Mouse (Mus musculus) kidney, embryonic 15.5 days (tissue): ENCODE results near the gene Ttc8. TPM values are rescaled to one million over a fixed set of nuclear protein-coding genes. Genes with fewer than 3 reads are reported as not detected.

Experiments
- ATAC-seq: fragments of 200-750 bp; cut with Nextera tagmentation; replicated peaks from 2 replicates; pipeline ENCODE4 v1.8.0; 2017; ENCODE audit warnings: moderate TSS enrichment; ENCODE audit not compliant: low FRiP score
- H3K27ac ChIP-seq: fragments of 300-500 bp; sonication (generic); 2 replicates; pipeline ENCODE4 v1.5.1; 2015; ENCODE audit warnings: mild to moderate bottlenecking, inconsistent platforms
- H3K27me3 ChIP-seq: fragments of 300-500 bp; sonication (generic); 2 replicates; pipeline ENCODE4 v1.6.1; 2015; ENCODE audit warnings: inconsistent platforms
- H3K36me3 ChIP-seq: fragments of 300-500 bp; sonication (generic); 2 replicates; pipeline ENCODE4 v1.6.1; 2015; ENCODE audit warnings: inconsistent platforms
- H3K4me1 ChIP-seq: fragments of 300-500 bp; sonication (generic); 2 replicates; pipeline ENCODE4 v1.6.1; 2015; ENCODE audit warnings: inconsistent platforms
- H3K4me2 ChIP-seq: fragments of 300-500 bp; sonication (generic); 2 replicates; pipeline ENCODE4 v1.6.1; 2015; ENCODE audit warnings: moderate library complexity, mild to moderate bottlenecking, inconsistent platforms
- H3K4me3 ChIP-seq: fragments of 300-500 bp; sonication (generic); replicated peaks from 2 replicates; pipeline ENCODE4 v1.5.1; 2015; ENCODE audit warnings: mild to moderate bottlenecking, inconsistent platforms
- H3K9ac ChIP-seq: fragments of 300-500 bp; sonication (generic); 2 replicates; pipeline ENCODE4 v1.6.1; 2015; ENCODE audit warnings: mild to moderate bottlenecking, inconsistent platforms
- H3K9me3 ChIP-seq: fragments of 300-500 bp; sonication (generic); replicated peaks from 2 replicates; pipeline ENCODE4 v1.6.1; 2016; ENCODE audit warnings: inconsistent platforms
- WGBS: fragments of 180-500 bp; shearing (Covaris S2); methylation state at CpG from one replicate; pipeline ENCODE4 v1.1.7; 2015; ENCODE audit warnings: mixed read lengths; 5-methylcytosine and 5-hydroxymethylcytosine counted together
- polyA plus RNA-seq: library from polyadenylated mRNA; unstranded; fragments of >200 nt; fragmentation: Nextera tagmentation; extraction: Ambion mirVana; gene quantifications from 2 replicates; pipeline ENCODE4 v1.2.1, GENCODE M21; 2015

Gene Ttc8
- 32.6 TPM in 2 replicates for polyA plus RNA-seq

DNA sequence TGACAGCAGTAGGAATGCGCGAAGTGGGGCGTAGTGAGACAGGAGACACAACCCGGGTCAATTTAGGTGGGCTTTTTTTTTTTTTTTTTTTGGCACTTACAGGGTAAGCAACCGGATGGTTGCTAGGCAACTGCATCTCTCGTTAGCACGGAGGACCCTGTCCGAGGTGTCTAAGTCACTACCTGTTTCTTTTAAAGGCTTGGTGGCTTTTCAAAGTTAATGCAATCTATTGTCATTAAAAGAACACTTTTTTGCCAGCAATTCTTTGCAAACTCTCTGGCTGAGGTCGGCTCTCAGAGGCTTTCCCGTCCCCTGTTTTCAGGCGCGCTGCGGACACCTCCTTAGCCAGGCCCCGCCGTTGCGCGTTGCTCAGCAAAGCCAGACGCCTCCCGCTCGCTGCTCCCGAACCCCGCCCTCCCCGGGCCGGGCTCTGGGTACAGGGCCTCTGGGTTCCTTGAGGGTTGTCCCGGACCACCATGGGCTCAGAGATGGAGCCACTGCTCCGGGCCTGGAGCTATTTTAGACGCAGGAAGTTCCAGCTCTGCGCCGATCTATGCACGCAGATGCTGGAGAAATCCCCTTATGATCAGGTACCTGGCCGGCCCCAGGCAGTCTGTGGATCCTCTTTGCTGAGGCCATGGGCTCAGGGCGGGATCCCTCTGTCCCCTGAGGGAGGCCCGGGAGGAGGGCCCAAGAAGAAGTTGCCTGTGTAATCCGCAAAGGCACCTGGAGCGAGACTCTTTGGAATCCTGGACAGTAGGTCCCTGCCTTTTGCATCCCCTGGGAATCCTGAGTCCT lies at the start of gene Ttc8:
TSS of gene Ttc8 (plus strand) at position 381 of the 798 bp plus-strand sequence.
- Histone ChIP-seq H3K4me2 (peak within 1 kb of the TSS; percentile 72), H3K9ac (peak within 1 kb of the TSS; percentile 74), H3K4me1 (peaks cover 8% of the 10 kb centered on the region; the same call in 1 of the 2 replicates), H3K27me3 (peaks cover 8% of the 10 kb centered on the region), H3K4me3 (peak within 1 kb of the TSS; percentile 73), H3K27ac (peak within 1 kb of the TSS; percentile 73), H3K9me3 (no peaks in the 10 kb centered on the region), H3K36me3 (no peaks in the 10 kb centered on the region)
- ATAC-seq: peak; percentile 100
- under 1% methylated on average over 35 of the region's 35 CpGs for WGBS

DNA sequence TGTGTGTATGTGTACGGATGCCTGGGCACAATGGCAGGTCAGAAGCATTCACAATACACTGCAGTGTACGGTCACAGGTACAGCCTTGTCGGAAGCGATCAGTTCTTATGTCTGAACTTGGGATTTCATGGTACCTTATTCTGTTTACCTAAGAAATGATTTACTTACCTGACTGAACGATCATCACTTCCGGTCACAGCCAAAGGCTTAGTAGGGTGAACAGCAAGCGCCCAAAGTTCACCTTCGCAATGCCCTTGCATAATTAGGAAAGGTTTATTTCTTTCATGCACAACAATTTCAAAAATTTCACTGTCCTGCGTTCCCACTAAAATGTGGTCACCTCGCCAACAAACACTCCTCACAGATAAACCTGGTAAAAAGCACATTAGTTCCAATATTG lies 47.5 kb upstream of the Ttc8 start:
- no peak for ATAC-seq
- H3K27me3 ChIP-seq: no peaks in the 10 kb centered on the region
- 91% methylated on average over 10 of the region's 10 CpGs for WGBS

DNA sequence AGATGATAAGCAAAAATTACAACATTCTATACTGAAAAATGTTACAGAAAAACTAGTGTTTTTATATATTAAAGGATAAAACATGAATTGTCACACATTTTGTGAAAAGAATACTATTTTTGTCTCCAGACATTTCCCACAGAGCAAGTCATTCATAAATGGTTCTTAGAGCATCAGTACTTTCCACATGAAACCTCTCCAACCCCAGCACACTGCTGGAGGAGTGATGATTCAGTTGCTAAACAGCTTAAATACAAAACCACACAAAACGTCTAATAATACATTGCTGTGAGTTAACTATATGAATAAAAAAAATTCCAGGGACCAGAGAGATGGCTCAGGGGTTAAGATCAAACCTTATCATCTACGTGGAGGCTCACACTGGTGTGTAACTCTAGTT lies 45.2 kb upstream of the Ttc8 start:
- Histone ChIP-seq H3K36me3 (no peaks in the 10 kb centered on the region), H3K9ac (no peak overlapping the region), H3K27ac (no peak overlapping the region), H3K4me3 (no peak overlapping the region), H3K4me1 (no peaks in the 10 kb centered on the region), H3K27me3 (no peaks in the 10 kb centered on the region), H3K4me2 (no peak overlapping the region), H3K9me3 (no peaks in the 10 kb centered on the region)
- ATAC-seq: no peak
- WGBS: 70% methylated on average over 2 of the region's 2 CpGs

More for the DNA sequence above, 47.5 kb upstream of the Ttc8 start:
- Histone ChIP-seq H3K4me1 (no peaks in the 10 kb centered on the region), H3K9ac (no peak overlapping the region), H3K4me2 (no peak overlapping the region), H3K9me3 (no peaks in the 10 kb centered on the region), H3K27ac (no peak overlapping the region), H3K36me3 (no peaks in the 10 kb centered on the region), H3K4me3 (no peak overlapping the region)

DNA sequence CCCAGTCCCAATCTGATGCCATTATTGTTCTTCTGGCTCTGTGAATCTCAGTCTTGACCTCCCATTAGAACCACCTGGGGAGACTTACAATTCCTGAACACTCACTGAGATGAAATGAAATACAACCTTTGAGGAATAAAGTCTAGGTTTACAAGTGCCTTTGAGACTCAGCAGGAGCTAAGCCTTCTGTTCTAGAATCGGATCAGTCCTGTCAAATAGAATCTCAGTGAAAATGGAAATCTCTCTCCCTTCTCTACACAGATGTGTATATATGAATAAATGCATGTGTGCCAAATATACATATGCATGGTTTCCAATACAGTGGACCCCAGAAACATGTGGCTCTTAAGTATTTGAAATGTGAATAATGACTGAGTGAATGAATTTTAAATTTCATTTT lies 41.7 kb upstream of the Ttc8 start:
- 63% methylated on average over 1 of the region's 1 CpGs for WGBS

DNA sequence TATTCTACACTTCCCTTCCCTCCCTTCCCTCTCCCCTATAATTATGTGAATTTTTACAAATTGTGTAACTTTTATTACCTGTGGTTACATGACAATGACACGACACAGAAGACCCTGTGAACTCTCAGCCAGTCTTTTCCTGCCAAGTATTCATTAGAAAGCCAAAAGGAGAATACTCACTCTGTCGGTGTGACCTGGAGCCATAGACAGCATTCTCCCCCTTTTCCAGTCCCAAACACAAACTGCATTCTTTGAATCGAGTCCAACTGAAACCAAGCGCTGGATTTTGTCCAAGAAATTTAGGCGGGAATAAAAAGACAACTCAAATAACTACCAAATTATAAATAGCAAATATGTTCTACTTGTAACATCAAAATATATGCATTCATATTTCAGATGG lies 38.6 kb upstream of the Ttc8 start:
- H3K9ac ChIP-seq: no peak overlapping the region
- no peaks in the 10 kb centered on the region for H3K36me3 ChIP-seq
- no peaks in the 10 kb centered on the region for H3K4me1 ChIP-seq
- no peak for ATAC-seq
- WGBS: 52% methylated on average over 5 of the region's 5 CpGs
- H3K4me2 ChIP-seq: no peak overlapping the region
- H3K27me3 ChIP-seq: no peaks in the 10 kb centered on the region
- no peaks in the 10 kb centered on the region for H3K9me3 ChIP-seq
- H3K4me3 ChIP-seq: no peak overlapping the region
- H3K27ac ChIP-seq: no peak overlapping the region

More for the DNA sequence above, 41.7 kb upstream of the Ttc8 start:
- H3K9ac ChIP-seq: no peak overlapping the region
- no peak overlapping the region for H3K4me3 ChIP-seq
- ATAC-seq: no peak
- no peaks in the 10 kb centered on the region for H3K9me3 ChIP-seq
- no peaks in the 10 kb centered on the region for H3K4me1 ChIP-seq
- H3K36me3 ChIP-seq: no peaks in the 10 kb centered on the region
- H3K27ac ChIP-seq: no peak overlapping the region
- H3K4me2 ChIP-seq: no peak overlapping the region
- H3K27me3 ChIP-seq: no peaks in the 10 kb centered on the region

DNA sequence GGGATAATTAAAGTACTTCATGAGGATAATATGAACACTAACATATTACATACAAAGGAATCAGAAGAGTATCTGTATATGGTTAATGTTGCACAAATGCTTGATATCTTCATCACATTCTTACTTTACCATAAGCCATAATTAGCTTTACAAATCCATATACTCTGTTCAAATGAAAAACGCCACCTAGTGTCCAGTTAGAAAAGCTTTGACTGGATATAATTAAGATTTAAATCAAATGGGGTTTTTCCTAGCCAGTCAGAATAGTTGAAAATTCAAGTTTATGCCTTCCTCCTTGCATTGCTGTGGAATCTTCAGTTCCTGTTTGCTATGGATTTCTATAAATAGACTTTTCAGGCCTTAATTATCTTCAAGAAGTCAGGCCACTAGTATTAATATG lies 35.9 kb upstream of the Ttc8 start:
- Histone ChIP-seq H3K4me3 (no peak overlapping the region), H3K27me3 (no peaks in the 10 kb centered on the region), H3K36me3 (no peaks in the 10 kb centered on the region), H3K9me3 (no peaks in the 10 kb centered on the region), H3K27ac (no peak overlapping the region), H3K9ac (no peak overlapping the region), H3K4me1 (no peaks in the 10 kb centered on the region), H3K4me2 (no peak overlapping the region)
- no peak for ATAC-seq
- 2% methylated on average over 1 of the region's 1 CpGs for WGBS

DNA sequence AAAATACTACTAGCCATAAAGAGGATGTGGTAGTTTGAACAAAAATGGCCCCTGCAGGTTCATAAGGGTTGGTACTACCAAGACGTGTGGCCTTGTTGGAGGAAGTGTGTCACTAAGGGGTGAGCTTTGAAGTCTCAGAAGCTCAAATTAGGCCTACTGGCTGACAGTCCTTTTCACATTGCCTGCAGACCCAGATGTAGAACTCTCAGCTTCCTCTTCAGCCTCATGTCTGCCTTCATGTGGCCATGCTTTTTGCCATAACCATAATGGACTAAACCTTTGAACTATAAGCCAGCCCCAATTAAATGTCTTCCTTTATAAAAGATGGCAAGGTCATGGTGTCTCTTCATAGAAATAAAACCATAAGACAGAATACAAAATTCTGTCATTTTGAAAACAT lies 23.6 kb upstream of the Ttc8 start:
- Histone ChIP-seq H3K4me3 (no peak overlapping the region), H3K36me3 (no peaks in the 10 kb centered on the region), H3K27ac (no peak overlapping the region), H3K27me3 (peaks cover 22% of the 10 kb centered on the region), H3K4me1 (peaks cover 5% of the 10 kb centered on the region; the same call in 1 of the 2 replicates), H3K9me3 (no peaks in the 10 kb centered on the region), H3K9ac (no peak overlapping the region), H3K4me2 (no peak overlapping the region)
- WGBS: 53% methylated on average over 1 of the region's 1 CpGs
- no peak for ATAC-seq

DNA sequence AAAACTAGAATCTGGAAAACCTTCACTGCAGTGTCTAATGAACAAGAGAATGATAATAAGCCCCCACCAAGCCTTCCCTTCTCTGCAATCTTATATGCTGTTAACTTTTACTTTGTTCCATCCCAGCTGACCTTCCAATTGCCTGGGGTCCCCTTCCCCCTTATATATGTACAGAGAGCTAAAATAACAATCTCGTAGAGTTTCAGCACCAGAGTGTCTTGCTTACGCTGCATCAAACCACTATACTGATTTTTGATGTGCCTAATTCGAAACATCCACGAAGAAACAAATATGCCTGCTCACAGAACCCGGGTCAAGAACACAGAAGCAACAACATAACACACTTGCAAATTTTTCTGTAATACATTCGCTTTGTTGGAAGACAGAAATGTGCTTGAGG lies 20.7 kb upstream of the Ttc8 start:
- Histone ChIP-seq H3K9me3 (no peaks in the 10 kb centered on the region), H3K9ac (no peak overlapping the region), H3K36me3 (no peaks in the 10 kb centered on the region), H3K27me3 (peaks cover 22% of the 10 kb centered on the region), H3K27ac (no peak overlapping the region), H3K4me2 (no peak overlapping the region), H3K4me3 (peak overlapping the region; percentile 84; the same call in 1 of the 2 replicates), H3K4me1 (peaks cover 5% of the 10 kb centered on the region; the same call in 1 of the 2 replicates)
- ATAC-seq: no peak
- 74% methylated on average over 6 of the region's 6 CpGs for WGBS

DNA sequence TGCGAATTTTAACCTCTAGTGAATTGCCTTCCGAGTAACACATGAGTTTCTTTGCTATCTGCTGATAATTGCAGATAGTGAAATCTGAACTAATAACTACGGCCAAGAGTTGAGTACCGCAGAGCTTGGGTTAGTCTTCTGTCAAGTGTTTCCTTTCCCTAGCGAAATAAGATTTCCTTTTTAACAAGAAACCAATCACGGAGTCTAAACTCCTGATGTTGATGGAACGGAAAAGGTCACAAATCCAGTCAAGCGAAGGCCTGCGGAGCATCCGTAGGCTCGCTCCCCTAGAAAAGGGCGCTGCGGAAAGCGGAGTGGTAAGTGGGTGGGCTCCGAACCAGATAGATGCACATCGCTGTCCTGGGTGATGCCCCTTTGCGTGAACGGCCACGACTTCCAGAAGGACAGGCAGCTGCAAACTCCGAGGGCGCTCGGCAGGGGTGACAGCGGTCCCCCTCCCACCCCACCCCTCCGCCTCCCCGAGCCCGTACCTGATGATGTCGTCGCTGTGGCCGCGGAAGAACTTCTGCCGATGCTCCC lies 20.0 kb upstream of the Ttc8 start:
- Histone ChIP-seq H3K27me3 (peaks cover 22% of the 10 kb centered on the region), H3K27ac (no peak overlapping the region), H3K9me3 (no peaks in the 10 kb centered on the region), H3K36me3 (no peaks in the 10 kb centered on the region), H3K4me1 (peaks cover 5% of the 10 kb centered on the region; the same call in 1 of the 2 replicates), H3K9ac (peak overlapping the region; percentile 55), H3K4me2 (peak overlapping the region; percentile 94), H3K4me3 (peak overlapping the region; percentile 84)
- no peak; the same call in none of the 2 replicates for ATAC-seq
- 3% methylated on average over 31 of the region's 31 CpGs for WGBS

DNA sequence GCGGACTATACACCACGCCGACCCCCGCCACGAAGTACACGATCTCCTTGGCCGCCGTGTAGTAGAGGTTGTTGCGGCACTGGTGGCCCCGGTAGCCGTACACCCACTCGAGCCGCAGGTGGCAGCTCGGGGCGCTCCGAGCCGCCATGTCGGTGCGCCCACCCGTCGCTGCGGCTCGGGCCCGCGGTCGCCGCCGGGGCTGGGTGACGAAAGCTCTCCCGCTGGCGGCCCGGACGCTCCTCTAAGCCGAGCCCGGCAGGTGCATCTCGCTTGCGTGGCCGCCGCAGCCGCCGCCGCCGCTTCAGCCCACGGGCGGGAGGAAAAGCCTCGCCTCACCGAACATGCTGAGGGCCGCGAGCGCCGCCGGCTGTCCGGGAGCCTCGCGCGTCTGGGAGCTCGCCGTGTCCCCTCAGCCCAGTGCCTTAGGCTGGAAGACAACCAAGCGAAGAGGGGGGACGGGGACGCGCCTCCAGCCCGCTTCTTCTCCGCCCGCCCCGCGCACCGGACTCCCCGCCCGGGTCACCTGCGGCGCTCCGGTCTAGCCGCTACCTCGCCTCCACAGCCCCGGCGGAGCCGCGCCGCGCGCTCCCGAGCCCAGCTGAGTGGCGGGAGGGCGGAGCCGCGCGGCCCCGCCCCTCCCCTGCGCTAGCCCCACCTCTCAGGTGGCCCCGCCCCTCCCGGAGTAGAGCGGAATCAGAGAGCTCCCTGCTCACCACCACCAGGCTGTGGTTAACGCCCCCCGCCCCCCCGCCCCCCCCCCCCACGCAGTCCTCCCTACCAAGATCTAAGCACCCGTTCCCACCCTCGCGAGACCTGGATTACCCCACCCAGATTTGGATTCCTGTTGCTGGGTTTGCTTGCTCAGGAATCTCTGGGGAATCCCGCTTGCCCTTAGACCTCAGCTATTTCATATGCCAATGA lies 19.2 kb upstream of the Ttc8 start, which contains the start of gene Eml5:
TSS of gene Eml5 (minus strand) at position 604 of the 921 bp plus-strand sequence.
- H3K36me3 ChIP-seq: no peaks in the 10 kb centered on the region
- under 1% methylated on average over 69 of the region's 101 CpGs for WGBS
- peak within 1 kb of the TSS; percentile 55 for H3K9ac ChIP-seq
- H3K9me3 ChIP-seq: no peaks in the 10 kb centered on the region
- ATAC-seq: peak; percentile 95
- H3K27ac ChIP-seq: no peak within 1 kb of the TSS
- H3K4me1 ChIP-seq: peaks cover 5% of the 10 kb centered on the region; the same call in 1 of the 2 replicates
- H3K4me3 ChIP-seq: peak within 1 kb of the TSS; percentile 84
- peaks cover 22% of the 10 kb centered on the region for H3K27me3 ChIP-seq
- H3K4me2 ChIP-seq: peak within 1 kb of the TSS; percentile 94

DNA sequence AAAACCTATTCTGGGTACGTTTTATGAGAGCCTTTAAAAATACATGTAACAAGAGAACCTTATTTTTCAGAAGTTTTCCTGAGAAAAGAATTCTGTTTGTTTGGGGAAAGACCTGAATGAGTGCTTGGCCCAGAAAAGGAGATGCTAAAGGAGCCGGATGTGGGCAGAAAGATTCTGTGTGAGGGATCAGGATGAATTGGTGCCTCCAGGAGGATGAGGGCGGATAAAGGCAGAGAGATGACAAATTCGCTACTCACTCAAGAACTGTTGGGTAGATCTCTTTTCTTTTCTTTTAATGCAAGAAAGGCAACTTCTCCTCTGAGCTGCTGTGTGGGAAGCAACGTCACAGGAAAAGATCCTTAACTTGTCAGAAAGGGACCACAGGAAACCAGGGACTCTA lies 14.9 kb upstream of the Ttc8 start:
- peaks cover 6% of the 10 kb centered on the region; the same call in 1 of the 2 replicates for H3K27me3 ChIP-seq
- H3K9ac ChIP-seq: no peak overlapping the region
- no peak overlapping the region for H3K4me3 ChIP-seq
- no peak overlapping the region for H3K4me2 ChIP-seq
- H3K9me3 ChIP-seq: no peaks in the 10 kb centered on the region
- no peak overlapping the region for H3K27ac ChIP-seq
- no peaks in the 10 kb centered on the region for H3K36me3 ChIP-seq
- peaks cover 2% of the 10 kb centered on the region; the same call in 1 of the 2 replicates for H3K4me1 ChIP-seq
- no peak for ATAC-seq
- WGBS: 77% methylated on average over 5 of the region's 5 CpGs
